Mouse (Mus musculus): ENCODE data around the gene Lrpap1. TPM values are rescaled to one million over a fixed set of nuclear protein-coding genes. Genes with fewer than 3 reads are reported as not detected.

Gene Lrpap1
- polyA plus RNA-seq, 1 experiment, result 20.8 TPM

DNA sequence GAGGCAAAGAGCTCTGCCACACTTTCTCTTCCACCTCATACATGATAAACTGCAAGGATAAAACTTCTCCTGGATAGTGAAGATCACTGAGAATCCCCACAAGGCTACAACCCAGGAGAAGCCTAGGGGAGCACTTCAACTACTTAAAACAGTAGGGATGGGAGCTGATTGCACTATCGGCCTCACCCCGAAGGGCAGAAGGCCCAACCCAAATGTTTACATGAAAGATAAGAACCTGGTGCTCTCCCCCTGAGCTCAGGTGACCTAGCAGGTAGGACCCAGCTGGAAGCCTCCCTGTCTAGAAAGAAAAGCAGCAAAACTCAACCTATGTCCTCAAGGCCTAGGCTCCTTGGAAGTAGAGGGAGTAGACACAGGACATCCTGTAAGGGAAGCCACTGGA lies 2.0 kb downstream of the Lrpap1 start:
- H3K4me3 ChIP-seq (ENCODE audit: low read depth, low read length), result no peak overlapping the region
- TF ChIP-seq CTCF (IDR thresholded peaks at IDR 0.05; ENCODE audit: extremely low read depth, insufficient read length, insufficient replicate concordance, low read depth, low read length), result no peak
- no peak for TF ChIP-seq POLR2A (IDR thresholded peaks at IDR 0.05; ENCODE audit: low read depth, low read length)
- no peaks in the 10 kb centered on the region for H3K27me3 ChIP-seq (ENCODE audit: control insufficient read depth, insufficient read depth, low read length)
- no peak overlapping the region for H3K27ac ChIP-seq (ENCODE audit: insufficient read depth, low read depth, low read length)
- peaks cover 14% of the 10 kb centered on the region for H3K36me3 ChIP-seq (ENCODE audit: control insufficient read depth, insufficient read depth, low read length)
- 23% methylated on average over 2 of the region's 2 CpGs for WGBS
- H3K4me1 ChIP-seq (ENCODE audit: control insufficient read depth, insufficient read depth, insufficient read length, low read length), result peaks cover 10% of the 10 kb centered on the region; the same call in 1 of the 2 replicates

DNA sequence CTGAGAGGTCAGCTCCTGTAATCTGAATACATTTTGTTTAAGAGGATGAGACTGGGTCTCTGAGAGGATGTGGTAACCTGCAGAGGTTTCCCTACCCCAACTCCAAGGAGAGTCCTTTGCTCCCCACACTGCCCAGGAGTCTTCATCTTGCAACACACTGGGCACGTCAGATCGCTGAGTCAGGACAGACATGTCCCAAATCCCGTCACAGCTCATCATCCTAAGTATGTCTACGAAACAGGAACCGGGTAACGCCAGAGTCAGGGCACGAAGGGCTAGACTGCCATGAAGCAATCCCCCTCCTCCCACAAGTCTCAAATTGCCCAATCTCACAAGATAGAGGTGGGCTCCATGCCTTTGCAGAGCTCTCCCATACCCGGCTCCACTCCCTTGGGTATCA lies 2.5 kb downstream of the Lrpap1 start:
- Histone ChIP-seq H3K4me1 (ENCODE audit: control insufficient read depth, insufficient read depth, insufficient read length, low read length) (peaks cover 10% of the 10 kb centered on the region; the same call in 1 of the 2 replicates), H3K4me3 (ENCODE audit: low read depth, low read length) (no peak overlapping the region), H3K27ac (ENCODE audit: insufficient read depth, low read depth, low read length) (no peak overlapping the region), H3K27me3 (ENCODE audit: control insufficient read depth, insufficient read depth, low read length) (no peaks in the 10 kb centered on the region), H3K36me3 (ENCODE audit: control insufficient read depth, insufficient read depth, low read length) (peaks cover 16% of the 10 kb centered on the region)
- TF ChIP-seq CTCF (IDR thresholded peaks at IDR 0.05; ENCODE audit: extremely low read depth, insufficient read length, insufficient replicate concordance, low read depth, low read length) (no peak), POLR2A (IDR thresholded peaks at IDR 0.05; ENCODE audit: low read depth, low read length) (no peak)
- WGBS, result 89% methylated on average over 8 of the region's 8 CpGs

DNA sequence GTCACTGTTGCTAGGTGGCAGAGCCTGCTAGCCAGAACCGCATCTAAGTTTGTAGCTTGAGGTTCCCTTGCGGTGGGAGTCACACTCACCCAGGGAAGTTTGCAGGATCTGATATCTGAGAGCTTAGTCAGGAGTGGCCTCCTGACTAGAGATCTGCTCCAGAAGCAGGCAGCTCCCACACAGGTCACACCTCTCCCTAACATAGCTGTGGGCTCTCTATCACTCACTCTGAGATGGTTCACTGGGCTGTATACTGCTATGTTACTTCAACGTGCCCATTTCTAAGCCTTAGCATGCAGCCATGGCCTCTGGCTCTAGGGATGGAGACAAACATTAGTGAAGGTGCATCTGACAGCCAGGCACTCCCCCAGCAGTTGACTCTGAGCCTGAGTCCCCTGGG lies 13.9 kb downstream of the Lrpap1 start:
- no peak overlapping the region for H3K4me3 ChIP-seq (ENCODE audit: low read depth, low read length)

GRCm38 (mm10) chr5:35089614-35089963 lies 16.0 kb downstream of the Lrpap1 start:
- Histone ChIP-seq H3K4me1 (ENCODE audit: control insufficient read depth, insufficient read depth, insufficient read length, low read length) (no peaks in the 10 kb centered on the region), H3K36me3 (ENCODE audit: control insufficient read depth, insufficient read depth, low read length) (peaks cover 8% of the 10 kb centered on the region), H3K27ac (ENCODE audit: insufficient read depth, low read depth, low read length) (no peak overlapping the region), H3K27me3 (ENCODE audit: control insufficient read depth, insufficient read depth, low read length) (no peaks in the 10 kb centered on the region), H3K4me3 (ENCODE audit: low read depth, low read length) (no peak overlapping the region)
- no peak for TF ChIP-seq POLR2A (IDR thresholded peaks at IDR 0.05; ENCODE audit: low read depth, low read length)
- no peak for TF ChIP-seq CTCF (IDR thresholded peaks at IDR 0.05; ENCODE audit: extremely low read depth, insufficient read length, insufficient replicate concordance, low read depth, low read length)
- WGBS, result 78% methylated on average over 5 of the region's 5 CpGs

More for the DNA sequence above, 13.9 kb downstream of the Lrpap1 start:
- Histone ChIP-seq H3K27ac (ENCODE audit: insufficient read depth, low read depth, low read length) (no peak overlapping the region), H3K36me3 (ENCODE audit: control insufficient read depth, insufficient read depth, low read length) (peaks cover 19% of the 10 kb centered on the region), H3K4me1 (ENCODE audit: control insufficient read depth, insufficient read depth, insufficient read length, low read length) (no peaks in the 10 kb centered on the region), H3K27me3 (ENCODE audit: control insufficient read depth, insufficient read depth, low read length) (no peaks in the 10 kb centered on the region)
- TF ChIP-seq POLR2A (IDR thresholded peaks at IDR 0.05; ENCODE audit: low read depth, low read length) (no peak), CTCF (IDR thresholded peaks at IDR 0.05; ENCODE audit: extremely low read depth, insufficient read length, insufficient replicate concordance, low read depth, low read length) (no peak)
- 92% methylated on average over 3 of the region's 3 CpGs for WGBS

- Histone ChIP-seq H3K4me3 (ENCODE audit: low read depth, low read length) (no peak overlapping the region), H3K27me3 (ENCODE audit: control insufficient read depth, insufficient read depth, low read length) (no peaks in the 10 kb centered on the region), H3K36me3 (ENCODE audit: control insufficient read depth, insufficient read depth, low read length) (peaks cover 7% of the 10 kb centered on the region), H3K4me1 (ENCODE audit: control insufficient read depth, insufficient read depth, insufficient read length, low read length) (no peaks in the 10 kb centered on the region), H3K27ac (ENCODE audit: insufficient read depth, low read depth, low read length) (no peak overlapping the region)
- WGBS, result 57% methylated on average over 9 of the region's 9 CpGs
- TF ChIP-seq CTCF (IDR thresholded peaks at IDR 0.05; ENCODE audit: extremely low read depth, insufficient read length, insufficient replicate concordance, low read depth, low read length) (peak; percentile 79; the same call in 1 of the 2 replicates), POLR2A (IDR thresholded peaks at IDR 0.05; ENCODE audit: low read depth, low read length) (no peak)
Observed at GRCm38 (mm10) chr5:35088785-35089613, 16.6 kb downstream of the Lrpap1 start.

GRCm38 (mm10) chr5:35084913-35085312 lies 20.7 kb downstream of the Lrpap1 start:
- 75% methylated on average over 3 of the region's 3 CpGs for WGBS
- no peak overlapping the region for H3K27ac ChIP-seq (ENCODE audit: insufficient read depth, low read depth, low read length)
- no peak overlapping the region for H3K4me3 ChIP-seq (ENCODE audit: low read depth, low read length)
- H3K4me1 ChIP-seq (ENCODE audit: control insufficient read depth, insufficient read depth, insufficient read length, low read length), result no peaks in the 10 kb centered on the region
- H3K36me3 ChIP-seq (ENCODE audit: control insufficient read depth, insufficient read depth, low read length), result no peaks in the 10 kb centered on the region
- TF ChIP-seq POLR2A (IDR thresholded peaks at IDR 0.05; ENCODE audit: low read depth, low read length) (no peak), CTCF (IDR thresholded peaks at IDR 0.05; ENCODE audit: extremely low read depth, insufficient read length, insufficient replicate concordance, low read depth, low read length) (no peak)
- no peaks in the 10 kb centered on the region for H3K27me3 ChIP-seq (ENCODE audit: control insufficient read depth, insufficient read depth, low read length)

GRCm38 (mm10) chr5:35079101-35079500 lies 26.5 kb downstream of the Lrpap1 start:
- no peaks in the 10 kb centered on the region for H3K4me1 ChIP-seq (ENCODE audit: control insufficient read depth, insufficient read depth, insufficient read length, low read length)
- no peak for TF ChIP-seq CTCF (IDR thresholded peaks at IDR 0.05; ENCODE audit: extremely low read depth, insufficient read length, insufficient replicate concordance, low read depth, low read length)
- no peak for TF ChIP-seq POLR2A (IDR thresholded peaks at IDR 0.05; ENCODE audit: low read depth, low read length)
- 70% methylated on average over 18 of the region's 18 CpGs for WGBS
- no peak overlapping the region for H3K4me3 ChIP-seq (ENCODE audit: low read depth, low read length)
- no peaks in the 10 kb centered on the region for H3K36me3 ChIP-seq (ENCODE audit: control insufficient read depth, insufficient read depth, low read length)
- H3K27me3 ChIP-seq (ENCODE audit: control insufficient read depth, insufficient read depth, low read length), result no peaks in the 10 kb centered on the region
- no peak overlapping the region for H3K27ac ChIP-seq (ENCODE audit: insufficient read depth, low read depth, low read length)
